Mouse (Mus musculus) frontal cortex, postnatal 10 days (tissue): ENCODE results near the gene 1700020A23Rik.
"Not testable (repeated sequence)": the region's sequence is repeated elsewhere in the genome, so short reads cannot be mapped to it uniquely, and the experiment has no call there.

Experiments
- DNase-seq, 2 experiments: peaks; one replicate each; pipeline ENCODE4 v3.0.0; 2022; ENCODE audit warnings: low spot score in 2 of 2, mixed read lengths in 1 of 2

Gene 1700020A23Rik

DNA sequence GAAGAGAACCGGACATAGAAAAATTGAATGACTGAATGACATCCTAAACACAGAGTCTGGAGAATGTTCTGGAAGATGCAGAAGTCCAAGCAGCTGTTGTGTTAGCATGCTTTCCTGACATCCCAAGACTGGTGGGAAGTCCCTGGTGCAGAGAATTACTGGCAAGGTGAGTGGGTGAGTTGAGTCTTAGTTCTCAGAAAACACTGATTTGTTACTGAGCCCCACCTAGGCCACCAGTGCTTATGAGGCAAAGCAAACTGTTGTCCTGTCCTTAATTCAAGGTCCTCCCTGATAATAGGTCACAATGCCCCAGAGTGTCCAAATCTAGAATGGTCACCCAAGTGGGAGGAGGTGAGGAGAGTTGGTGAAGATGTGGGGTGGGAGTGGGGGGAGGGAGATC lies at the start of gene 1700020A23Rik, which contains the start of gene Gm28372:
Gene 1700020A23Rik, plus strand, starts transcription at position 321 of the 400 bp plus-strand sequence.
Gene Gm28372, plus strand, starts transcription at position 301 of the 400 bp plus-strand sequence.
- no peak for DNase-seq

DNA sequence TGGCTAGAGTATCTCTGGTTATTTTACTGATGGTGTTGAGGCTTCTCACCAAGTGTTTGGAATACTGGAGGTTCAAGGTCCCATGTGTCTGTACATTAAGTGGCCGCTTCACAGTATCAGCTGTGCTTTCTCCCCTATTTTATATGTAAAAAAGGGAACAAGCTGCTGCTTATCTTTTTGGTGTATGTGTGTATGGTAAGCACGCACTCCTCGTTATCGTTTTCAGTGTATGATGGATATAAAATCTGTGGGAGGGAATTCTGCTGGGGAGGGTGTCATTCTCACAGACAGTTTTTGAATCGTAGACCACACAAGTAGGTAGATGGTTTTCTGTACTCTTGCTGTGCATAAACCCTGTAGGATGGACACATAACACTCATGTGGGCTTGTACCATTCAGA lies 47.5 kb upstream of the 1700020A23Rik start:
- no peak for DNase-seq

DNA sequence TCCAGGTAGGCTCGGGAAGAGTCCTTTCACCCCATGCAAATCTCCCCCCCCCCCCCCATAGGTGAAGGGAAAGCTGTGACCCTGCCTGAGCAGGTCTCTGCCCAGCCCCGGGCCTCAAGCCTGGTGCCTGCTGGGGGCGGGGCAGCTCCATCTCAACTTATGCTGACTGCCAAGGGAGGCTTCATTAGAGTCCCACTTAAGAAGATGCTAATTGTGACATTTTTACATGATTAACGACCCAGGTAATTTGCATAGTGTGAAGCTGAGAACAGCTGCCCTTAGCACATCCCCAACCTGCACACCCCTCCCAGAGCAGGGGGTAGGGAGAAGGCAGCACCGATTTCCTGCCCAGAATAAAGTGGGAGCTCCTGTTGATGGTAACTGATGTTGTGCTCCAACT lies 46.2 kb upstream of the 1700020A23Rik start:
- no peak for DNase-seq

DNA sequence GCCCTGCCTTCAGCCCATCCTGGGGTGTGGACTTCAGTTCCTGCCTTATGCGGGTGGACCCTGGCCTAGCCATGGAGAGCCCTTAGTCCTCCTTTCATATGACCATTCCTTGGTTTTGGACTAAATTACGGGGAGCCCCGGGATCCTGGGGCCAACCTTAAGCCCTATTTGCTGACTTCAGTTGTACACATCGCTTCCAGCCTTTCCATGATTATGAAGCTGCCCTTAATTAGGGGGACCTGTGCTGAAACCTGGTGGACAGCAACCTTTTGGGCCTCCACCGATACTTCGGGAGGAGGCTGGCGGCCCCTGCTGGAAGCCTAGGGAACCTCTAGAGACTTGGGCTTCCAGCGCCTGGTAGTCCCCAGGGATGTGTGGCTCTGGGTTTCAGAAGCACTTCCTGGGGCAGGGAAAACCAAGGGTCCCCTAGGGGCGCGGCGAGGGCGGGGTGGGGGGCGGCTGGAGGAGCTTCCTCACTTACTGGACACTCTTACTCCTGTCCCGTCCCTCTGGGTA lies 42.5 kb upstream of the 1700020A23Rik start:
- peak in 1 of 2 experiments; percentile 42 for DNase-seq

DNA sequence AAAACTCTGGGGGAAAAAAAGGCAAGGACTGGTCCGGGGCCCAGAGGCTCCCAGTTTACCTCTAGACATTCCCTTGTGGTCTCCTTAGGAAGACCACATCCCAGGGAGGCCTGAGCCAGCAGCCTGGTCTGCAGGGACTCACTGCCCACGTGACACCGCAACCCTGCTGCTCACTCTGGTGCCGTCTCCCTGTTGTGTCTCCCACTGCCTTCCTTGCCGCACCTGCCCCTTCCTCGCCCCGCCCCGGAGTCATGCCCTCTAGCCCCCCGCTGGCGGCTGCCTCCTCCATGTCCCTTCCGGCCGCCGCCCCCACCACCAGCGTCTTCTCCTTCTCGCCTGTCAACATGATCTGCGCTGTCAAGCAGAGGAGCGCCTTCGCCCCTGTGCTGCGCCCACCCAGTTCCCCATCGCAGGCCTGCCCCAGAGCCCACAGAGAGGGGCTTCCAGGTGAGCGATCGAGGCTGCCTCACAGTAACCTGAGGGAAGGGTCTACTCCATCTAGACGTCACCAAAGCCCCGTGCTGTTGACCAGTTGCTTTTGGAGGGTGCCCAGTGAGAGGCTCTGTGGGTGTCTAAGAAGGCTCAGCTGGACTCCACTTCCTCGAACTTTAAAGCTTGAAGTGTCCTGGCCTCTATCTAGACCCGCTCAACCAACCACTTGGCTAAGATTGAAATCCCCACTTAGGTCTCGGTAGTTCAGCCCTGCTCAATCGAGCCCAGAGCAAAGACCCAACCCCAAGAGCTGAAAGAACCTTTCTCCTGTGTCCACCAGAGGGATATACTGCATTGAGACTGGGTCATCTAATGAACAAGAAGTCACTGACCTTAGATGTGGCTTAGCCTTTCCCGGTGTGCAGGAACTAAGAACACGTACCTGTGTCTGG lies 39.6 kb upstream of the 1700020A23Rik start:
- no peak for DNase-seq

DNA sequence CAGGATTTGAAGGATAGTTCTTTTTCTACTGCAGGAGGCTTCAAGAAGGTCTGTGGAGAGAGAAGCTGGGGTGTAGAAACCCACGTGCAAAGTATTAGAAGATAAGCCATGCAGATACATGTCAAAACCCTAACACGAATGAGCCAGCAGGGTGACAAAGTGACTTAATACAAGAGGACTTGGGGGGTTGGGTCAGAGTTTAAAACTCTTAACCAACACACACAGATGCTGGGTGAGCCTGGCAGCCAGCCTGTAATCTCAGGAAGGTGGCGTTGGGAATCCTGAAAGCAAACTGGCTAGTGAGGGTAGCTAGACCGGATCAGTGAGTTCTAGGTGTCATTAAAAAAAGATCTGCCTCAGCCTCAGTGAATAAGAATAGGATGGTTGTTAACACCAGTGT lies 37.7 kb upstream of the 1700020A23Rik start:
- no peak for DNase-seq

DNA sequence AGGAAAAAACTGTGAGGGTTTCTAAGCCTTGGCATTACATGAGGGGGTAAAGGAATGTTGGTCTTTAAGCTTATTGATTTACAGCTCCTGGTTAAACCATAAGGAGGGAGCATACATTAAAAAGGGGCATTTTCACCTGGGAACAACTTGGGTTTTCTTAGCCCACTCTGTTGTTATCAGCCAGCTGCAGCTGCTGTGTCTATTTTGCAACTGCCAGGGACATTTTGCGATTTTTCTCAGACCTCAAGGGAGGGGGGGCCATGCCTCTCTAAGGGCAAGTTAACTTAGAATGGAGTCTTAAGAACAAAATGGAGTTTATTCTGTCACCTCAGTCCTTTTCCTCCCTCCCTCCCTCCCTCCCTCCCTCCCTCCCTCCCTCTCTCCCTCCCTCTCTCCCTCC lies 32.0 kb upstream of the 1700020A23Rik start:
- not testable (repeated sequence) for DNase-seq

DNA sequence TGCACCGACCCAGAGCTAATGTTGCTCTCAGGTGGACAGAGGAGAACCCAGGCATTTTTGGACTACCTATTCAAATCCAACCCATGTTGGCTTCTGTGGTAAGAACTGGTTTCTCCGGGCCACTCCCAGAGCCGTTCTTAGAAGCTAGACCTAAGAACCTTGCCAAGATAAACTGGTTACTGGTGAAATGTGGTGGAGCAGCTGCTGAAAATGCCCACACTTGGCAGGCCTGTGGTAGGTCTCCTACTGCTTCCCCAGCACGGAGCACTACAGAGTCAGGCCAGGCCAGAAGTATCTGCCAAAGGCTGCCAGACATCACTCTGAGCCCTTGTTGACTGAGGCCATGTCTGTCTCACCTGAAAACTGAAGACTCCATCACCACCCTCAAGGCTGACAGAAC lies 30.1 kb upstream of the 1700020A23Rik start:
- no peak for DNase-seq

DNA sequence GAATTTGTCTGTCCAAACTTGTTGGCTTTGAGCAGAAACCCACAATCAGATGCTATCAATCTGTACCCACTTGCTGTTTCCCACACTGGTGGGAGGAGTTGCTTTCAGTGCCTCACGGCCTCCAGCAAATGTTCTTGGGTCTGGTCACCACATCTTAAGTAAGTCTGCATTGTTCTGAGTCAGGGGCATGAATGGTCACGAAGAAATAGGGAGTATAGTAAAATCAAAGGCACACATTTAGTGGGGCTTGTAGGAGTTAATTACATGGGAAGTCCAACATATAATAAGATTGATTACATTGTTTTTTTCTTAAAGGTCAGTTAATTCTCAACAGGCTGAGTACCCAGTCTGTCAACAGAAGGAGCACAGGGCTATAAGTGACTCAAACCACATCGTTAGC lies 21.9 kb upstream of the 1700020A23Rik start:
- no peak for DNase-seq

DNA sequence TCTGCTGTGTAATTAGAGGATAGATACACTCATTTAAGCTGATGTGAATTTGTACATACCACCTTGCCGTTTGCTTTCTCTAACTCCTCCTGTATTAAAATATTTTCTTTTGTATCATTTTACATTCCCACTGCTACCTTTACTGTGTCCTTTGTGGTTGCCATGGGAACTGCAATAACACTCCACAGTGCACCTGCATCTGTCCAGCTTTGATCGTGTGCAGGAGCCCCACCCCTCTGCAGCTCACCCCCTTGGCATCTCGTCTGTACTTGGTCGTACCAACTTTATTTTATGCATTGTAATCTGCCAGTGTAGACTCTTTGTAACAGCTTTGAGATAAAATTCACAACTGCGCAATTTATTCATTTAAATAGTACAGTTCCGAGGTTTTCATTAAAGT lies 21.2 kb upstream of the 1700020A23Rik start:
- DNase-seq: no peak

DNA sequence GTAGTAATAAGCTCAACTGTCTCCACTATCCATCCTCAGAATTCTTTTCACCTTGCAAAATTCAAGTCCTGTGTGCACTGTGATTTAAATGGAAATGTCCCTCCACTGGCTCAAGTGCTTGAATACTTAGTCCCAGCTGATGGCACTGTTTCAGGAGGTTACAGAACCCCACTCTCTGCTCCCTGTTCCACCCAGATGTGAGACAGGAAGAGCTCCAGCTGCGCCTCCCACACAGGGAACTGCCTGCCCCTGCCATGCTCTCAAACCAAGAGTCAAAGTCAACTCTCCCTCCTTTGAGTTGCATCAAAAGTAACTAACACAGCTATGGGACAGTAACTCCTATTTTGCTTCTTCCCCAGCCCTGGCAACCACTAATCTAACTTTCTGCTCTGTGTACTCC lies 18.8 kb upstream of the 1700020A23Rik start:
- no peak for DNase-seq

DNA sequence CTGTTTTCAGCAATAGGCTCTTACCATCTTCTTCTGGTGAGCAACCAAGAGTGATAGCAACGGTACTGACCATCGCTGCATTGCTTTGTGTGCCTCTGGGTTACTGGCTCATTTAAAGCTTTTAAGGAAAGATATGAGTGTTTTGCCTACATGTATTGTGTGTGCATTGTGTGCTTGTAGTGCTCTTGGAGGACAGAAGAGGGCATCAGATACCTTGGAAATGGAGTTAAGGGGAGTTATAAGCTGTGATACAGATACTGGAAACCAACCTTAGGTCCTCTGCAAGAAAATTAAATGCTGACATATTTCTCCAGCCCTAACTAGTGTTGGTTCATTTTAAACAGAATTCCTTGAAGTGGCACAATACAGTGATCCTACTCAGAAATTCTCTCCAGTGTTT lies 16.3 kb upstream of the 1700020A23Rik start:
- DNase-seq: no peak

DNA sequence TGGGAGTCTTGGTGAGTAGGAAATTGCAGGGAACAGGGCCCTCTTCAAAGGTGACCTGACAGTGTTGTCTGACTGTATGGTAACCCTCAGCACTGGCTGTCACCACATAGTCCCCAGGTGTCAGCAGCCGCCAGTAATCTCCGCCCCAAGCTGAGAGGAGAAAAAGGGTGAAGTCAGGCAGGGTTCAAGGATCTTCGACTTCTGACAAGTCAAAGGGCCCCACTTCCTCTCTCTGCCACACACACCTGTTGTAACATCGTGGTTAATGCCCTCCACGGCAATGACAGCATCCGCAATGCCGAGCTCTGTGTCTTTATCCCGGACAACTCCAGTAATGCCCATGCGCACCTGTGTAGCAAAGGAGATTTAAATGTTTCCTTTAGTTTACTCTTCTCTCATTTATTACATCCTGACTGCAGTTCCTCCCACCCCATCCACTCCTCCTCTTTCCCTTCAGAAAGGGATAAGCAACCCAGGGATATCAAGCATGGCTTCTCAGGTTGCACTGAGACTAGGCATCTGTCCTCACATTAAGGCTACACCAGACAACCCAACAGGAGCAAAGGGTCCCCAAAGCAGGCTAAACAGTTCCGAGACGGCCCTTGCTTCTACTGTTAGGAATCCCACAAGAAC lies 13.9 kb upstream of the 1700020A23Rik start:
- DNase-seq: no peak

DNA sequence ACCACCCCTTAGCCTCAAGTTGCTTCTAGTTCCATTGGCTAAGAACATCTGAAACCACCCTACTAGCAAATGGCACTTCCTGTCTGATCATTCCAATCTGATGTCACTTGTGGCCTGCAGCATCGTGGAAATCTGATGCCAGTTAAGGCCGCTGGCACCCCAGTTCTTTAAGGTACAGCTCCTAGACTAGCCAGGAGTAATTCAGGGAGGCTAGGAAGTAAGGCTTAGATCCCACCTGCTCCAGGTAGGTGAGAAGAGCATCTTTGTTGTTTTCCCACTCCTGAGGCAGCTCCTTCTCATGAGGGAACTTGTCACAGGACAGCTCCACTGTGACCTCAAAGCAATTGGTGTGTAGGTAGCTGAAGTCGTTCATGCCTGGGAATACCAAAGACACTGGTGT lies 12.2 kb upstream of the 1700020A23Rik start:
- DNase-seq: no peak

DNA sequence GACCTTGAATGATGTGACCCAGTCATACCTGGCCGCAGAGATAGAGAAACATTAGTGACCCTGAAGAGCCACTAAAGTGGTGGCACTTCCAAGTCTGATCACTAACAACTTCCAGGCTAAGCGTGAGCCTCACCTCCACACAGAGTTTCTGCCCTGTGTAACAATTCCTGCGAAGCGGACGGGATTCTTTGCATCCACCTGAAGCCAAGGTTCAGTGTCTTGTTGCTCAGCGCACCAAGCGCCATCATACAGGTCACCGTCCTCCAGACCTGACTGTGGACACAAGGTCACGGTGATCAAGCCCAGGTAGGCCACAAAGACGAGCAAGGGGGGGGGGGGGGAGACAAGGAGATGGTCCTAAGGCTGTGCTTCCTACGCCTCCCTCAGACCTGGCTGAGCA lies 9.4 kb upstream of the 1700020A23Rik start:
- no peak for DNase-seq

DNA sequence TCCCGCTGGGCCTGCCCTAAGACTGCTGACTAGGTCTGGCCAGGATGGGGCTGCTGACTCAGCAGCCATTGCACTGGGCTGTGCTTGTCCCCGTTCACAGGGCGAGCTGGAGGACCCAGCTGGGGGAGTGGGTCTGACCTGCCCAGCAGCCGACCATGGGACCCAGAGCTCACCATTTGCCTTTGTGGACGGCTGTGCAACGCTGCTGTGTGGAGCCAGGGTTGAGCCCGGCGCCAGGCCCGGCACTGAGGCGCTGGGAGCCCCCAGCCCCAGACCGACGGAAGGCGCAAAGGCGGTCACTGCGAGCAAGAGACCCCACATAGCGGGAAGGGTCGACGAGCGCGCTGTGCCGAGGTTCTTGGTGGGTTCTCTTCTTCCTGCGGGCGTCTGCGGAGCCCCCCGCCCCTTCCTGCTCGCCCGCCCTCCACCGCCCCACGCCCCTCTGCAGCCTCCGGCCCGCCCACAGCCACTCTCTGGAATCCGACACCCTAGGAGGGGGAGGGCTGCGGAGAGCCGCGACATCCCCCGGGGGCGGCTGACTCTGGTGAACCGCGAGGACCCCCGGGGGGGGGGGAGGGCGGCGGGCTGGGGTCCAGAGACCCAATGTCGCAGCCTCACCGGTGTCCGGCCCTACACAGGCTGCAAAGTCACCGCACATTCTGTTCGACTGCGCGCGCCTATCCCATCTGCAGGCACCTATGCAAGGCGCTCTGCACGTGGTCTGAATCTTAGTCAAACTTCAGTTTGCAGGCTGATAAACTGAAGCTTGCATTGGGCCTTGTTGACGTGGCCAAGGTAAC lies 7.7 kb upstream of the 1700020A23Rik start, which contains the start of gene Cpxm1:
Gene Cpxm1, minus strand, starts transcription at position 389 of the 800 bp plus-strand sequence.
- no peak for DNase-seq

DNA sequence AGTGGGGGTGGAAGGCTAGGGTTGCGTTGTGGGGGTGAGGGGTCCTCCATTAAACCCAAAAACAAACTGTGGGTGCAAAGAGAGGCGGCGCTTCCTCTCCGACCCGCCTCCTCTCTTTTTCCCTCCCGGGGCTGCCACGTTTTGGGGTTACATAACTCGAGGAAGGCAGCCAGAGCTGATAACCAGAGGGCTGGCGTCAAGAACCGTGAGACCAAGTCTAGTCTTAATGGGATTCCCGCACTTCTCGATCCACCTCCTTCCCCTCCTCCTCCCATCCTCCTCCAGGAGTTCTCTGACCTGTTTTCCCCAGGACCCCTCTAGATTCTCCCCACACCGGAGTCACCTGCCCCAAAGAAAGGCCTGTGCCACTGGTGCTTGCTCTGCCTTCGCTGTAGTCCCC lies 7.0 kb upstream of the 1700020A23Rik start:
- no peak for DNase-seq

DNA sequence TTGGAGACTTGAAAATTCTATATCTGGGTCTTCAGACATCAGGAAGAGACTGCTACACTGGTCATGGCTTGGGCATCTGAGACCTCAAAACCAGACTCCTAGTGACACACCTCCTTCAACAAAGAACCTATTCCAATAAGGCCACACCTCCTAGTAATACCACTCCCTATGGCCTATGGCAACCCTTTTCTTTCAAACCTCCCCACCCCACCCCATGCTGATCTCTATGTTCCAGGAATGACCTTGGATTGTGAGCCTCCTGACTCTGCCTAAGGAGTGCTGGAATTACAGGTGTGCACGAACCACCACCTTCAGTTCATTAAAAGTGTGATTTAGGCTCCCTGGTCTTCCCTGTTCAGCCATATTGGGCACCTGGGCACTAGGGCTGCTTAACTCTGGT lies 5.0 kb upstream of the 1700020A23Rik start:
- DNase-seq: no peak

DNA sequence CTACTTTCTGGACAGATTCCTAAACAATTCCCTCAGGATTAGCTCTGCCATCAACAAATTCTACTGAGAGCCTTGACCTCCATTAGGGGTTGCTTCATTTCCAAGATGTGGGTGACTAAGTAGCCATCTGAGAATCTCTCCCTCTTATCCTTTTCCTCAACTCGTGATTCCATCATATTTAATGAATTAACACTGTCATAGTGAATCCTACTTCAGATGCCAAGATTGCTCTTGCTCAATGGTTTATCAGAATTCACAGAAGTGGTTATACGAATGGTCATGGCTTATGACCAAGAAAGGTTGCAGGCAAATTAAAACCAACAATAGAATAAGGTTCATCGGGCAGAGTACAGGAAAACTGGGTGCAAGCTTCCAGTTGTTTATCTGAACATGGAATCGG lies 3.2 kb upstream of the 1700020A23Rik start:
- DNase-seq: no peak

DNA sequence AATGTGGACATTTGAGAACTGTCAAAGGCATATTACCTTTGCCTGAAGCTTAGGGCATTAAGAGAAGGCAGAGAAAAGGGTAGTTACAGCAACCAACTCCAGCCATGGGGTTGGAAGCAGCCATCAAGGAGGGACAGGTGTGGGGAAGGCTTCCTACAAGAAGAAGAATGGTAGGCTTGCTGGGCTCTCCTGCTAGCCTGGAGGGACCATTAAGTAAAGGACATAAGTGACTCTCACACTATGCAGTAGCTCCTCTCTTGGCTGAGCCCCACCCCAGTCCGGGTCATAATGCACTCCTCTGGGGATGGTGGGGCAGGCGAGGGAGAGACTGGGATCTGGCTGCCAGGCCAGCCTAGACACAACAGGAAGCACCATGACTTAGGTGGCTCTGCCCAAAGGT lies 1.1 kb downstream of the 1700020A23Rik start, which contains the start of gene Tmem239:
Gene Tmem239, plus strand, starts transcription at position 301 of the 400 bp plus-strand sequence.
- no peak for DNase-seq

DNA sequence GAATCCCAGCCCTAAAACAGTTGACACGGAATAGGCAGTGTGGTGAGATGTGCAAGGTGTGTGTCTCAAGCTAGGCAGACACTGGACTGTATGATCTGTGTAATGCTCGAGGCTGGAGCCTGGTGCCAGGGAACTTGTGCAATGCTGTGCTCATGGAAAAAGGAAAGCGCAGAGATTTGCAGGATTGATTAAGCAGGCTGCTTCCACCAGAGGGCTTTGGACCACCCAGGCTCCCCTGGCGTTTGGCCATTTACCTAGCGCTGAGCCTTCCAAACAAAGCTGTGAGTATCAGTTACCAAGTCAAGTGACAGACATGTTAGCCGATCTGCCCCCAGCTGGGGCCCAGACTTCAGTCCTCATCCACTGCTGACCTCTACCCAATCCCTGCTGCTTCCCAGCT lies 3.1 kb downstream of the 1700020A23Rik start:
- DNase-seq: no peak
